Mouse (Mus musculus): ENCODE data around the gene Emp2.

Gene Emp2

GRCm38 (mm10) chr16:10313646-10314088 is at the start of gene Emp2:
Gene Emp2, minus strand, starts transcription at chr16:10313968.
- peak; percentile 62 for DNase-seq

- DNase-seq, result no peak
Measured at GRCm38 (mm10) chr16:10363061-10363460, 49.3 kb upstream of the Emp2 start.

- DNase-seq, result no peak
Measured at GRCm38 (mm10) chr16:10359241-10359640, 45.5 kb upstream of the Emp2 start.

GRCm38 (mm10) chr16:10358010-10358934 is 44.5 kb upstream of the Emp2 start:
- DNase-seq, result no peak

GRCm38 (mm10) chr16:10355004-10355403 is 41.2 kb upstream of the Emp2 start:
- no peak for DNase-seq

GRCm38 (mm10) chr16:10351050-10351636 is 37.4 kb upstream of the Emp2 start:
- DNase-seq, result no peak

GRCm38 (mm10) chr16:10349876-10350275 is 36.1 kb upstream of the Emp2 start:
- DNase-seq, result no peak

- no peak for DNase-seq
Measured at GRCm38 (mm10) chr16:10349436-10349835, 35.7 kb upstream of the Emp2 start.

- DNase-seq, result no peak
Measured at GRCm38 (mm10) chr16:10347551-10347950, 33.8 kb upstream of the Emp2 start.

- DNase-seq, result no peak
Measured at GRCm38 (mm10) chr16:10341110-10341509, 27.3 kb upstream of the Emp2 start.

- no peak for DNase-seq
Measured at GRCm38 (mm10) chr16:10339930-10340329, 26.2 kb upstream of the Emp2 start.

GRCm38 (mm10) chr16:10338601-10339000 is 24.8 kb upstream of the Emp2 start:
- no peak for DNase-seq

GRCm38 (mm10) chr16:10337422-10338197 is 23.8 kb upstream of the Emp2 start:
- DNase-seq, result no peak

GRCm38 (mm10) chr16:10336454-10337421 is 23.0 kb upstream of the Emp2 start:
- no peak for DNase-seq

- DNase-seq, result no peak
Measured at GRCm38 (mm10) chr16:10335953-10336352, 22.2 kb upstream of the Emp2 start.

GRCm38 (mm10) chr16:10332732-10333131 is 19.0 kb upstream of the Emp2 start:
- DNase-seq, result no peak

- no peak for DNase-seq
Measured at GRCm38 (mm10) chr16:10330586-10331495, 17.1 kb upstream of the Emp2 start.

GRCm38 (mm10) chr16:10327563-10328333 is 14.0 kb upstream of the Emp2 start:
- DNase-seq, result peak; percentile 28

- peak; percentile 46 for DNase-seq
Measured at GRCm38 (mm10) chr16:10319914-10320569, 6.3 kb upstream of the Emp2 start.

GRCm38 (mm10) chr16:10317197-10317544 is 3.4 kb upstream of the Emp2 start:
- no peak for DNase-seq
